In the genomic region with DNA sequence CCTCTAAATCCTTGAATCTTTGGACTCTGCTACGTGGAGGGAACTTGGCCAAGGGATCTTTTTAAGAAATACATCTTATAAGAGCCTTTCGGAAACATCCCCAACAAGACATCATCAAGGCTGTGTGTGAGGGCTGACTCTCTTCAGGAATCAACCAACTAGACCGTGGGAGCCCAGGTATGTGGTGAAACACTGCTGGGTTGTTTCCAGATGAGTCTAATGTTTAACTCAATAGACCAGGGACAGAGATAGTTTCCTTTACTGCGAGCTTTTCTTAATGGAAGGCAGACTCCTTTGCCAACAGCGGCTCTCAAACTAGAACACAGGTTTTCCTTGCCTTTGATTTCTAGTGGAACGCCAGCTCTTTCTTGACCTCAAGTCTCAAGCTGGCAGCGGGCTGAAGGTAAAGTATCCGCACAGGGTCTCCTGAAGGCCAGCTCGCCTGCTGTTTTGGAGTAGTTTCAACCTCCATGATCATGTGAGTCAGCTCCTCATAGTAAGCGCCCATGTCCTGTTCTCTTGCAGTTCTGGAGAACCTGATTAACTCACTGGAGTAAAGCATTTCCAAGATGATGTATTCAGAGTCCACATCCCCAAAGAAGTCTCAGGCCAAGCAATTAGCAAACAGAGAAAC, we compare ENCODE assay signal across 8 mouse cellular contexts.
DNase-seq lines count a peak whose midpoint lies in the region; ATAC-seq and TF ChIP-seq lines count a peak whose summit lies in the region.

No protein-coding gene starts in this region.

- peak overlapping the region; percentile 63 for H3K4me2 ChIP-seq in heart, embryonic 11.5 days
- H3K4me2 ChIP-seq in forebrain, embryonic 14.5 days (ENCODE audit: low read length), result peak overlapping the region; percentile 49
- H3K4me2 ChIP-seq in myocyte (ENCODE audit: low read depth), result peak overlapping the region; percentile 65

- H3K4me1 ChIP-seq in heart, embryonic 11.5 days (ENCODE audit: control insufficient read depth, insufficient read depth, low read length), result no peaks in the 10 kb centered on the region
- no peaks in the 10 kb centered on the region for H3K4me1 ChIP-seq in forebrain, embryonic 14.5 days (ENCODE audit: control insufficient read depth, insufficient read depth, low read length)

- H3K9me3 ChIP-seq in heart, embryonic 11.5 days (replicated peaks; ENCODE audit: control insufficient read depth, low read length), result no peaks in the 10 kb centered on the region
- H3K9me3 ChIP-seq in forebrain, embryonic 14.5 days (replicated peaks; ENCODE audit: control insufficient read depth, low read length), result no peaks in the 10 kb centered on the region

- no peaks in the 10 kb centered on the region for H3K27me3 ChIP-seq in heart, embryonic 11.5 days (ENCODE audit: control insufficient read depth, insufficient read depth, low read length)
- no peaks in the 10 kb centered on the region for H3K27me3 ChIP-seq in forebrain, embryonic 14.5 days (replicated peaks; ENCODE audit: control insufficient read depth, insufficient read depth, low read length)
- no peaks in the 10 kb centered on the region for H3K27me3 ChIP-seq in myocyte (ENCODE audit: control insufficient read depth, insufficient read depth, insufficient read length)

- no peaks in the 10 kb centered on the region for H3K79me2 ChIP-seq in myocyte (ENCODE audit: control insufficient read depth, insufficient read depth)

- TF ChIP-seq POLR2A in myocyte (IDR thresholded peaks at IDR 0.05; ENCODE audit: insufficient read length, low read depth), result no peak

- WGBS in heart, embryonic 11.5 days (ENCODE audit: insufficient replicate concordance), result 76% methylated on average over 10 of the region's 10 CpGs
- WGBS in forebrain, embryonic 14.5 days, result 88% methylated on average over 10 of the region's 10 CpGs

- ATAC-seq in heart, embryonic 11.5 days (replicated peaks; ENCODE audit: insufficient number of reproducible peaks, low FRiP score, low TSS enrichment), result no peak
- no peak for ATAC-seq in forebrain, embryonic 14.5 days
- ATAC-seq in frontal cortex, adult (ENCODE audit: low TSS enrichment), result no peak

- H3K27ac ChIP-seq in heart, embryonic 11.5 days (ENCODE audit: low read depth, low read length), result no peak overlapping the region
- H3K27ac ChIP-seq in forebrain, embryonic 14.5 days (ENCODE audit: low read depth, low read length), result no peak overlapping the region

- H3K36me3 ChIP-seq in heart, embryonic 11.5 days (ENCODE audit: control insufficient read depth, insufficient read depth, low read length), result no peaks in the 10 kb centered on the region
- H3K36me3 ChIP-seq in forebrain, embryonic 14.5 days (ENCODE audit: control insufficient read depth, insufficient read depth, low read length), result no peaks in the 10 kb centered on the region
- no peaks in the 10 kb centered on the region for H3K36me3 ChIP-seq in myocyte (ENCODE audit: control insufficient read depth, insufficient read depth)

- DNase-seq in heart, adult 9 months (ENCODE audit: low spot score in 2 of 2), result no peak
- no peak for DNase-seq in forebrain, embryonic 14.5 days (ENCODE audit: low spot score)
- DNase-seq in kidney, postnatal 14 days, result peak; percentile 39
- DNase-seq in adrenal gland, adult 8-10 months, result no peak
- no peak for DNase-seq in MN1 (ENCODE audit: low spot score)

- no peak overlapping the region; the same call in 1 of the 2 replicates for H3K9ac ChIP-seq in heart, embryonic 11.5 days (ENCODE audit: low read depth, low read length)
- H3K9ac ChIP-seq in forebrain, embryonic 14.5 days (ENCODE audit: low read length), result no peak overlapping the region

- H3ac ChIP-seq in myocyte (ENCODE audit: control insufficient read depth, insufficient read length), result no peak overlapping the region

- H3K4me3 ChIP-seq in heart, embryonic 11.5 days (ENCODE audit: low read depth, low read length), result no peak overlapping the region; the same call in 1 of the 2 replicates
- peak overlapping the region; percentile 33; the same call in 1 of the 2 replicates for H3K4me3 ChIP-seq in forebrain, embryonic 14.5 days (ENCODE audit: low read depth, low read length)
- H3K4me3 ChIP-seq in myocyte, result peak overlapping the region; percentile 9

TF ChIP-seq in myocyte, 11 proteins besides CTCF, POLR2A, EP300 and RAD21:
- TF ChIP-seq REST (IDR thresholded peaks at IDR 0.05; ENCODE audit: insufficient read depth, insufficient read length), result no peak
- no peak for TF ChIP-seq TCF3 (IDR thresholded peaks at IDR 0.05; ENCODE audit: insufficient read length, low read depth)
- TF ChIP-seq MYOG (IDR thresholded peaks at IDR 0.05; ENCODE audit: control insufficient read depth in 1 of 3, insufficient read depth in 1 of 3, insufficient read length in 2 of 3, low read depth in 2 of 3), result no peak
- TF ChIP-seq CEBPB (IDR thresholded peaks at IDR 0.05; ENCODE audit: insufficient read depth, poor library complexity, severe bottlenecking), result no peak
- no peak for TF ChIP-seq MYOD1 (IDR thresholded peaks at IDR 0.05; ENCODE audit: control insufficient read depth in 1 of 3, insufficient read length in 2 of 3, low read depth in 2 of 3)
- TF ChIP-seq SRF (IDR thresholded peaks at IDR 0.05; ENCODE audit: control insufficient read depth, insufficient read length, low read depth), result no peak
- TF ChIP-seq E2F4 (IDR thresholded peaks at IDR 0.05; ENCODE audit: insufficient read depth), result no peak
- TF ChIP-seq POLR2AphosphoS2 (IDR thresholded peaks at IDR 0.05; ENCODE audit: insufficient read length, low read depth), result no peak
- TF ChIP-seq TCF12 (IDR thresholded peaks at IDR 0.05; ENCODE audit: insufficient read depth, poor library complexity, severe bottlenecking), result no peak
- no peak for TF ChIP-seq USF1 (IDR thresholded peaks at IDR 0.05; ENCODE audit: low read depth)
- TF ChIP-seq MAX (IDR thresholded peaks at IDR 0.05; ENCODE audit: low read depth), result no peak
TF ChIP-seq in myocyte: peak in this region for 0.
